ENCODE assay signal across 28 mouse cellular contexts in the genomic region with DNA sequence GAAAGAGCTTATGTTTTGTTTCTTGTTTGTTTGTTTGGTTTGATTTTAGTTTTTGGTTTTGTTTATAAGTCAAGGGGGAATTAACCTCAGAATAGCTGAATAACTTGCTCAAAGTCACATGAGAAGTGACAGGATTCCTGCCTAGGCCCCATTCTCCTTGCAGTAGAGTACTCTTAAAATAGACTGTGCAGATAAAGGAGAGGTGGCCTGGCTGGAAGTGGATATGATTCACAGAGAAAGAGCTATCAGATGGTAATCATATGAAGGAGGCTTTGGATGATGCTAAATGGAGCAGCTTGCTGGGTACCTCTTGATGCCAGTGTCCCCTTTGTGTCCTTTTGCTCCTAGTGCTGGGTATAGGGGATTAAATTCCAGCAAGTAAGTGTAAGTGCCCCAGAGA. TPM values are rescaled to one million over a fixed set of nuclear protein-coding genes. Genes with fewer than 3 reads are reported as not detected.
A peak's percentile ranks its signal among the peaks of the same experiment; 100 is the strongest.
DNase-seq lines count a peak whose midpoint lies in the region; ATAC-seq lines count a peak whose summit lies in the region.
"Had no signal": no experiment of that assay in that cellular context is flagged by ENCODE, and none has a peak within 500 bp of the region (broad histone marks: within the 10 kb centered on the region; RNA-seq: fewer than 3 reads in every experiment).

No protein-coding gene starts in this region.

- H3K9ac ChIP-seq in heart, embryonic 11.5 days (ENCODE audit: low read depth, low read length) = no peak overlapping the region
- no peak overlapping the region for H3K9ac ChIP-seq in heart, embryonic 14.5 days (ENCODE audit: low read length)
- H3K9ac ChIP-seq in heart, embryonic 16.5 days (ENCODE audit: low read length) = no peak overlapping the region
- H3K9ac ChIP-seq in liver, embryonic 11.5 days (ENCODE audit: low read depth, low read length) = no peak overlapping the region
- H3K9ac ChIP-seq: embryonic facial prominence, embryonic 13.5 days; forebrain, embryonic 12.5 days; forebrain, embryonic 15.5 days; hindbrain, embryonic 13.5 days; intestine, embryonic 15.5 days had no signal

- no peaks in the 10 kb centered on the region; the same call in 1 of the 2 replicates for H3K36me3 ChIP-seq in heart, embryonic 11.5 days (ENCODE audit: control insufficient read depth, insufficient read depth, low read length)
- H3K36me3 ChIP-seq in heart, embryonic 14.5 days (ENCODE audit: control insufficient read depth, insufficient read depth, low read length) = peaks cover 55% of the 10 kb centered on the region
- no peaks in the 10 kb centered on the region for H3K36me3 ChIP-seq in heart, embryonic 16.5 days (ENCODE audit: control insufficient read depth, insufficient read depth)
- no peaks in the 10 kb centered on the region for H3K36me3 ChIP-seq in liver, embryonic 11.5 days (ENCODE audit: control insufficient read depth, insufficient read depth, low read length)
- H3K36me3 ChIP-seq: embryonic facial prominence, embryonic 10.5 days; embryonic facial prominence, embryonic 13.5 days; forebrain, embryonic 12.5 days; forebrain, embryonic 15.5 days; hindbrain, embryonic 13.5 days; intestine, embryonic 15.5 days had no signal

- peak; percentile 78 for DNase-seq in heart, adult 11 months
- no peak for DNase-seq in heart, postnatal 36 days
- DNase-seq in heart, adult 8-10 months (ENCODE audit: low spot score) = no peak
- no peak for DNase-seq in heart, postnatal 25 days (ENCODE audit: low spot score)
- DNase-seq in liver, embryonic 11.5 days (ENCODE audit: low spot score) = no peak
- DNase-seq: adrenal gland, adult 8-10 months; adrenal gland, postnatal 25 days; cerebellum, adult 11-12 months; cerebellum, adult 8-10 months; cerebellum, postnatal 10 days; cerebellum, postnatal 36 days; embryo, embryonic 11 days; gastrocnemius, postnatal 25 days; kidney, adult 11 months; kidney, adult 8-10 months had no signal

- no peak overlapping the region for H3K4me2 ChIP-seq in heart, embryonic 11.5 days
- H3K4me2 ChIP-seq in heart, embryonic 14.5 days (ENCODE audit: low read length) = peak overlapping the region; percentile 19; the same call in 1 of the 2 replicates
- H3K4me2 ChIP-seq in heart, embryonic 16.5 days (ENCODE audit: low read depth, low read length) = peak overlapping the region; percentile 7; the same call in 1 of the 2 replicates
- no peak overlapping the region for H3K4me2 ChIP-seq in liver, embryonic 11.5 days
- H3K4me2 ChIP-seq: embryonic facial prominence, embryonic 13.5 days; forebrain, embryonic 12.5 days; forebrain, embryonic 15.5 days; hindbrain, embryonic 13.5 days; intestine, embryonic 15.5 days had no signal

- no peaks in the 10 kb centered on the region for H3K27me3 ChIP-seq in heart, embryonic 11.5 days (ENCODE audit: control insufficient read depth, insufficient read depth, low read length)
- H3K27me3 ChIP-seq in heart, embryonic 14.5 days (ENCODE audit: control insufficient read depth, insufficient read depth, low read length) = no peaks in the 10 kb centered on the region
- no peaks in the 10 kb centered on the region for H3K27me3 ChIP-seq in heart, embryonic 16.5 days (ENCODE audit: control insufficient read depth, insufficient read depth, low read length)
- H3K27me3 ChIP-seq in liver, embryonic 11.5 days (replicated peaks; ENCODE audit: control insufficient read depth, insufficient read depth, low read length) = no peaks in the 10 kb centered on the region
- H3K27me3 ChIP-seq: intestine, embryonic 15.5 days had no signal

- H3K4me3 ChIP-seq in heart, embryonic 11.5 days (ENCODE audit: low read depth, low read length) = no peak overlapping the region
- H3K4me3 ChIP-seq in heart, embryonic 14.5 days (ENCODE audit: control insufficient read depth in 1 of 2, insufficient read depth in 1 of 2, low read depth in 1 of 2, low read length in 2 of 2) = no peak overlapping the region
- no peak overlapping the region for H3K4me3 ChIP-seq in heart, embryonic 16.5 days (ENCODE audit: low read length)
- H3K4me3 ChIP-seq in liver, embryonic 11.5 days (ENCODE audit: low read depth, low read length) = no peak overlapping the region
- H3K4me3 ChIP-seq: embryonic facial prominence, embryonic 10.5 days; embryonic facial prominence, embryonic 13.5 days; erythroblast, embryonic 14.5 days; forebrain, embryonic 12.5 days; forebrain, embryonic 15.5 days; hindbrain, embryonic 10.5 days; hindbrain, embryonic 13.5 days; intestine, embryonic 15.5 days had no signal

- peak overlapping the region; percentile 88 for H3K27ac ChIP-seq in heart, embryonic 11.5 days (ENCODE audit: low read depth, low read length)
- H3K27ac ChIP-seq in heart, embryonic 14.5 days (replicated peaks in 1 of 2; ENCODE audit: control insufficient read depth in 1 of 2, insufficient read depth in 1 of 2, low read depth in 2 of 2, low read length in 2 of 2) = peak overlapping the region; percentile 84 to 94
- H3K27ac ChIP-seq in heart, embryonic 16.5 days (ENCODE audit: low read length) = peak overlapping the region; percentile 92
- no peak overlapping the region for H3K27ac ChIP-seq in liver, embryonic 11.5 days (ENCODE audit: low read depth, low read length)
- H3K27ac ChIP-seq: embryonic facial prominence, embryonic 10.5 days; embryonic facial prominence, embryonic 13.5 days; forebrain, embryonic 12.5 days; forebrain, embryonic 15.5 days; hindbrain, embryonic 10.5 days; hindbrain, embryonic 13.5 days; intestine, embryonic 15.5 days had no signal

- intact Hi-C loops in heart, postnatal 36 days (cut with DNase I) = no loop called here
- intact Hi-C loops in heart, postnatal 25 days (cut with DNase I) = no loop called here

- no peak for ATAC-seq in heart, embryonic 11.5 days (replicated peaks; ENCODE audit: insufficient number of reproducible peaks, low FRiP score, low TSS enrichment)
- ATAC-seq in heart, embryonic 14.5 days (ENCODE audit: insufficient number of reproducible peaks, insufficient read depth, low FRiP score, low read depth) = no peak; the same call in 1 of the 2 replicates
- peak; percentile 50 for ATAC-seq in heart, embryonic 16.5 days (replicated peaks; ENCODE audit: extremely low read depth, insufficient read depth, low FRiP score)
- ATAC-seq in liver, embryonic 11.5 days (replicated peaks; ENCODE audit: low FRiP score) = no peak
- ATAC-seq: activated CD4-positive, CD25-positive, alpha-beta regulatory T cell, adult 4 months; forebrain, embryonic 15.5 days; hindbrain, embryonic 16.5 days; intestine, embryonic 15.5 days had no signal

- peaks cover 44% of the 10 kb centered on the region for H3K4me1 ChIP-seq in heart, embryonic 11.5 days (ENCODE audit: control insufficient read depth, insufficient read depth, low read length)
- peaks cover 22 to 65% of the 10 kb centered on the region in 2 experiments for H3K4me1 ChIP-seq in heart, embryonic 14.5 days (ENCODE audit: control insufficient read depth in 2 of 2, insufficient read depth in 2 of 2, low read length in 2 of 2)
- H3K4me1 ChIP-seq in heart, embryonic 16.5 days (ENCODE audit: control insufficient read depth, insufficient read depth, low read length) = peaks cover 34% of the 10 kb centered on the region
- no peaks in the 10 kb centered on the region for H3K4me1 ChIP-seq in liver, embryonic 11.5 days (replicated peaks; ENCODE audit: control insufficient read depth, insufficient read depth, low read length)
- H3K4me1 ChIP-seq: intestine, embryonic 15.5 days had no signal

- no peaks in the 10 kb centered on the region for H3K9me3 ChIP-seq in heart, embryonic 11.5 days (replicated peaks; ENCODE audit: control insufficient read depth, low read length)
- H3K9me3 ChIP-seq in heart, embryonic 14.5 days (ENCODE audit: control insufficient read depth, low read length) = no peaks in the 10 kb centered on the region
- H3K9me3 ChIP-seq in heart, embryonic 16.5 days (replicated peaks; ENCODE audit: control insufficient read depth, low read length) = no peaks in the 10 kb centered on the region
- no peaks in the 10 kb centered on the region for H3K9me3 ChIP-seq in liver, embryonic 11.5 days (ENCODE audit: control insufficient read depth, low read length)
- H3K9me3 ChIP-seq: embryonic facial prominence, embryonic 10.5 days; embryonic facial prominence, embryonic 13.5 days; forebrain, embryonic 12.5 days; forebrain, embryonic 15.5 days; hindbrain, embryonic 10.5 days; hindbrain, embryonic 13.5 days; intestine, embryonic 15.5 days had no signal

RNA-seq across cellular contexts. Expression of a gene that starts 26.1 kb away (rescaled TPM):
- total RNA-seq in heart, postnatal 36 days (2021) = 10 to 100 TPM; 38.8 to 57.1 TPM
- 12.6 and 17.9 TPM in 2 replicates for polyA plus RNA-seq in heart, embryonic 11.5 days (2014; fragmentation: Nextera tagmentation; extraction: Ambion mirVana)
- total RNA-seq in heart, adult 8-10 months (2022) = 10 to 100 TPM; 42.2 to 58.7 (median 51.7) TPM
- polyA plus RNA-seq in heart, embryonic 14.5 days (2014; fragmentation: Nextera tagmentation; extraction: Ambion mirVana) = 21.0 and 21.7 TPM in 2 replicates
- total RNA-seq in heart, postnatal 25 days (2021) = 10 to 100 TPM; 48.8 to 48.9 TPM
- polyA plus RNA-seq in heart, embryonic 16.5 days (2015; fragmentation: Nextera tagmentation; extraction: Ambion mirVana) = 16.4 and 17.7 TPM in 2 replicates
- 12.1 and 13.9 TPM in 2 replicates for polyA plus RNA-seq in liver, embryonic 11.5 days (2014; fragmentation: Nextera tagmentation; extraction: Ambion mirVana)

Comparison
In these comparisons a context has a peak if more than half of its experiments do, and no peak if none do; other contexts are left out.
1. H3K4me2 ChIP-seq: peak in heart, embryonic 14.5 days (single experiment) and heart, embryonic 16.5 days (single experiment); none in heart, embryonic 11.5 days (single experiment) and liver, embryonic 11.5 days (single experiment).